Mouse (Mus musculus) E14TG2a.4 (cell line): Measurements from ENCODE around the gene Ppp1r15a.

Experiments
- CTCF ChIP-seq: conservative IDR thresholded peaks from 2 replicates; pipeline ENCODE4 v1.5.1; 2014; ENCODE audit warnings: low read length
- NANOG ChIP-seq: IDR thresholded peaks from 2 replicates; pipeline ENCODE4 v1.6.1; 2014; ENCODE audit warnings: borderline replicate concordance, low read length, mixed read lengths
- POU5F1 ChIP-seq: IDR thresholded peaks from 2 replicates; pipeline ENCODE4 v1.6.1; 2014; ENCODE audit warnings: low read length, borderline replicate concordance

DNA sequence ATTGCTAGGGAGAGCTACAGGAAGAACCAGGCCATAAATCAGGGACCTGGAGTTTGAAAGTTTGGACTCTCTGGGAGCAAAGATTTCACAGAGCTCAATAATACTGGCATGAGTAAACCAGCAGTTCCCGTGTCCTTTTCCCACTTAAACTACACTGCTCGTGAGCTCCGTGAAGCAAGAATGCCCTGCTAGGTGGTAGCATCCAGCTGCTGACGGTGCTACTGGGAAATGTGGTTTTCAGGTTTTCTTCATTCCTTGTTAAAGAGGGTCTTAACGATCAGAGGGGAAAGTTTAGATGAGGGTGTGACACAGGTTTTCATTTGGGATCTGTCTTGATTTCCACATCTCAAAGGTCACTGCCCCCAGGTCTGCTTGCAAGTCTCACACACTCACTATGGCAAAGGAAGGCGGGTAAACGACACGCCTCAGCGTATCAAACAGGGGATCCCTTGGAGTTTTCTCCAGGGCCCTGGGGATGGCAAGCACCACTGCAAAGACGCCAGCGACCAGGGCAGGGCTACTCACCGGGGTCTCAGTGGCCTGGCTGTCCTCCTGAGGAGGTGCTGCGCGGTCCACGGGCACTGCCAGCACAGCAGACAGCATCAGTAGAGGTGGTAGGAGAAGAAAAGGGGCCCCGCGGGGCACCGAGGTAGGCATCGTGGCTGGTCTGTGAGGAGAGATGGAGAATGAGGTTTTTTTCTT, 16.7 kb downstream of the Ppp1r15a start:
- no peak for TF ChIP-seq CTCF
- no peak for TF ChIP-seq POU5F1
- no peak for TF ChIP-seq NANOG
